Mouse (Mus musculus) heart, adult 9 months (tissue): ENCODE data around the gene Trpc4ap.
"Not testable (repeated sequence)": the region's sequence is repeated elsewhere in the genome, so short reads cannot be mapped to it uniquely, and the experiment has no call there.

Experiments used
- DNase-seq, 2 experiments: peaks; one replicate each; pipeline ENCODE4 v3.0.0; 2022; ENCODE audit warnings: low spot score in 2 of 2

Gene Trpc4ap

GRCm38 (mm10) chr2:155691723-155692493, at the start of gene Trpc4ap:
TSS of gene Trpc4ap (minus strand) at chr2:155692384.
- DNase-seq: peak; percentile 95 to 97

DNA sequence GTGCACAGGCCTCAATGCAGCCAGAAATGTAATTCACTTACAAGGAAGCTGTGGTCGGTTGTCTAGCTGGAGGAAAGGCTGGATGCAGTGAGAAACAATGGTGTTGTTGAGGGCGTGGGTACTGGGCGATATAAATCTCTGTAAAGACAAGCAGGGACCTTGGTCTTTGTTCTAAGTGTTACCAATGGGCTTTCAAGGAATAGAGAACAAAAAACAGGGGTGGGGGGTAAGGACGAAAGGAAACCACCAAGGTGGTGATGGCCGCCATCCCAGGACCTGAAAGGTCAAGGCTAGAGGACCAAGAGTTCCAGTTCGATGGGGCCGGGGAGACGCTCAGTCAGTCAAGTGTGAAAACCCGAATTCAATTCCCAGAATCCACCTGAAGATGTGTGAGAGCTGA, 45.6 kb upstream of the Trpc4ap start:
- no peak for DNase-seq

- DNase-seq: no peak
Observed at GRCm38 (mm10) chr2:155736936-155737335, 44.8 kb upstream of the Trpc4ap start.

- DNase-seq: not testable (repeated sequence)
Observed at GRCm38 (mm10) chr2:155735766-155736165, 43.6 kb upstream of the Trpc4ap start, which contains the start of gene Gm17581. TSS of gene Gm17581 (minus strand) at chr2:155735866.

GRCm38 (mm10) chr2:155735080-155735479, 42.9 kb upstream of the Trpc4ap start:
- peak; percentile 35 to 43 for DNase-seq

DNA sequence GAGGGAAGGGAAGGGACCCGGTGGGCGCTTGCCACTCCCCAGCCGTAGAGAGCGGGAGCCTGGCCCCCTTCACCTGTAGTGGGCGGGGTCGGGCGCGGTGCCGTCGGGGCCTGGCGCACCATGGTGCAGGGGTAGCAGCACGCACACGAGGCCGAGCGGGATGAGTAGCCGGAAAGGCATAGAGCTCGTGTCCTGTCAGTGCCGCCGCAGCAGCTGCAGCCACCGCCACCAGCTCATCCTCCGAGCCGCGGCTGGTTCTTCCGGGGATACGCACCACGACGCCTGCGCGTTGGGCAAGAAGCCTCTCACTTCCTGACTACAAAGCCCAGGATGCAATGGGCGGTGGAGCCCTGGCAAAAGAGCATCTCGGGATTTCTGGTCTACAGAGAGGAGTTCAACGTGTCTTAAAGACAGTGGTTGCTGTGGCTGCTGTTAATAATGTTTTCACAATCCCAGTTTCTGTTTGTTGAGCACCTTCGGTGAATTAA, 37.0 kb upstream of the Trpc4ap start, which contains the start of gene Edem2:
Gene Edem2 (minus strand): TSS at position 318 of the 488 bp plus-strand sequence.
- peak; percentile 92 to 93 for DNase-seq

DNA sequence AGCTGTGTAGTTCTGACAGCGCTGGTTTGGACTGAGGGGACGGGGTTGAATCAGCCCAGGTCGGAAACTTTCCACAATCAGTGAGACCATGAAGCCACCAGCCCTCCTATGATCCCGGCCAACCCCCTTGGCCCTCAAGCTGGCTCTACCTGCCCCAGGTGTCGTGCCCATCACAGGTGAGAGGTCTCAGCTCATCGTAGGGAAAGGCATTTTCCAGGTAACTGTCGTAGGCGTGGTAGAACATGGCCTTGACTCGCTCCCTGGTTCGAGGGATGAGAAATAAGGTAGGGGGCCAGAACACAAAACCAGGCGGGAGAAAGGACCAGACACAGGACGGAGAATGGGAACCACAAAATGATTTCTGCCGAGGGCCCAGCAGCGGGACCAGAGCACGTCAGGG, 36.6 kb upstream of the Trpc4ap start:
- no peak for DNase-seq

DNA sequence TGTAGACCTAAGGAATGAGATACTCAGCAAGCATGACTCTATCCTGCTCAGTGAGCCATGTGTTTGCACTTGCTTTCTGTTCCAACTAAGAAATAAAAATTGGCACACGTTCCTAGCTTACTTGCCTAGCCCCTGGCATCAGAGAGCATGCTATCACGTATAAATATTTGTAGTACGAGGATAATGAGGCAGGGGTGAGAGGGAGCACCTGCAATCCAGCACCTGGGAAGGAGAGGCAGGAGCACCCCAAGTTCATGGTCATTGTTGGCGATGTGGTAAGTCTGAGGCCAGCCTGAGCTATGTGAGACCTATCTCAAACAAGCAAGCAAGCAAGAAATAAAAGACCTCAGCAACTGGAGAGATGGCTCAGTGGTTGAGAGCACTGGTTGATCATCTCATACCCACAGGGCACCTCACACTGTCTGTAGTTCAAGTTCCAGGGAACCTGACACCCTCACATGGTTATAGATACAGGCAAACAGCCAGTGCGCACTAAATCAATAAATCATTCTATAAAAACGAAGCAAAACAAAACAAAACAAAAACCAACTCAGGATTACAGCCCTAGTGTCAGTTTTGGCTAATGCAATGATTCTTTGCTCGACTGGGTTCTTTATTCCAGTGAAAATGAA, 35.7 kb upstream of the Trpc4ap start:
- DNase-seq: no peak

DNA sequence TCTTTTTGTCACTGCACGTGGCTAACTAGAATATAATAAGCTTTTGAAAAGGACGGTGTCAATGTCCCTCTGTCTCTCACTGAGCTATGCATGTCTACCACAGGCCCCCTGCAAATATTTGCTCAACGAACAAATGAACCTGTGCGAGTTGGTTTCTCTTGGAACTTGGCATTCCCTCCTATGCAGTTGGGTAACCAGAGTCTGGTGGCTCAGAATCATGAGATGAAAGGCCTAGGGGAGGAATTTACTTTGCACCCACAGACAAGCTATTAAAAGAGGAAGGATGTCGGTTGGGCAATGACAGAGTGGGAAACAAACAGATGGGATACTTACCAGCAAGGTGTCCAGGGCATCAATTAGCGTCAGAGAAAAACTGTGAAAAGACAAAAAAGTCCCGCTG, 34.1 kb upstream of the Trpc4ap start:
- DNase-seq: no peak

DNA sequence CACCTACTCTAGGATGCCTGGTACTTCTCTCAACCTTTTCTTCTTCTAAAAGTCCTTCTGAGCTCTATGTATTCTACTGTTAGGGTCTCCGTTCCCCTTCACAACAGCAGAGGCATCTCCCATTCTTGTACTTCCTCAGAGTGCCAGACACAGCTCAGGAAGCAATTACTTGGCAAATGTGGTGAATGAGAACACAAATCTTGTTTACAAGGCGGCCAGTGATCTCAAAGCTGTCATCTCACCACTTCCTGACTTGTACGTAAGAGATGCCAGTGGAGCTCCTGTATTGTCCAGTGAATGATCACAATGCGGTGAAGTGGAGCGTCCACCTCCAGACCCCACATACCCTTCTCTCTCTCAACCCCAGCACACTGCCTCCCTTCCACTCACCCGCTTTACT, 32.3 kb upstream of the Trpc4ap start:
- DNase-seq: no peak

- no peak for DNase-seq
Observed at GRCm38 (mm10) chr2:155724036-155724435, 31.9 kb upstream of the Trpc4ap start.

GRCm38 (mm10) chr2:155720585-155720984, 28.4 kb upstream of the Trpc4ap start:
- DNase-seq: no peak

- DNase-seq: peak; percentile 57 to 61
Observed at GRCm38 (mm10) chr2:155717082-155717990, 25.2 kb upstream of the Trpc4ap start.

- DNase-seq: no peak
Observed at GRCm38 (mm10) chr2:155710557-155710956, 18.4 kb upstream of the Trpc4ap start.

DNA sequence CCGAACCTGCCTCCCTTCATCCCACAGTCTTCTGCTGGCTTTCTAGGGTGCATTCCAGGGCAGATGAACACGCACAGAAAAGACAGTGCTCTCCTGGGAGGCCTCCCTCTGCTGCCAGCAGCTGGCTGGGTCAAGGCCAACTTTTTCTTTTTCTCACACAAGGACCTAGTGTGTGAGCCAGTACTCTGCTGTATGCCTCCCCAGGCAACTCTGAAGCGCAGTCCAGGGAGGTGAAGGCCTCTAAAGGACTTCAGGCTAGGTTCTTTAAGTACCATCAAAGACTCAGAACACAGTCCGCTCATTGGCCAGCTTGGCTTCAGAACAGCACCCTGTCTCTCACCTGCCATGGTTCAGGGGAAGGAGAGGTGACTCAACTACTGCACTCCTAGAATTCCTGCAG, 15.1 kb upstream of the Trpc4ap start:
- peak; percentile 49 to 67 for DNase-seq

DNA sequence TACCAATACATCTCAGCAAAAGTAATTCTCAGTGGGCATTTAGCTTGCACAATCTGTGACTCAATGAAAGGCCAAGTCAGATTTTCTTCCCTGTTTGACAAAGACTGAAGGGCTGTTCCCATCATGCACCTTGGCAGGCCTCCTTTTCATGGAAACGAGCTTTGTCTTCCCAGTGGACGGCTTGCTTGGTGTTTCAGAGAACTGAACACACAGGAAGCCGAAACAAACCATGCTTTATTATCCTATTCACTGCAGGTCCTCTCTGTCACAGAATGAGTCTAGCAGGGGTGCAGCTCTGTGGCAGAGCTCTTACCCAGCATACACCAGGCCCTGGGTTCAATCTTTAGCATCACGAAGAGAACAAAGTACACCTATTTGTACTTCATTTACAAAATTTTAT, 11.4 kb upstream of the Trpc4ap start:
- no peak for DNase-seq

DNA sequence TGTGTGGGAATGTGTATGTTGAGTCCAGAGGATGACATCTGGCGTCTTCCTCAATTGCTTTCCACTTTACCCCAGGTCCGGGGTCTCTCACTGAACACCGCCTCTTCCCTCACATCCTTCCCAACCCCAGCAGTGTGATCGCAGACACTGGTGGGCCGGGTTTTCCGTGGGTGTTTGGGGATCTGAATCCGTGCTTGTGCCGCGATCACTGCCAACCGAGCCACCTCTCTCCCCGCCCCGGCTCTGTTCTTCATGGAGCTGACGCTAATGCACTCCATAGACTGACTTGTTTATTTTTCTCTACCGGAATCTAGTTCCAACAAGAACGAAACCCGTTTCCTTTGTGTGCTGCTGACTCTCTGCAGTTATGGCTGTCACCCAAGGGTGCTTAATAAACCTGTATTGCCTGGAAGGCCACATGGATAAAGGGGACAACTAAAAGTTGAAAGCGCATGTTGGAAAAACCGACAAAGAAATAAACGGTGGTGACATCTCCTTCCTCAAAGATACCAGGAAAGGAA, 9.3 kb upstream of the Trpc4ap start:
- DNase-seq: no peak

DNA sequence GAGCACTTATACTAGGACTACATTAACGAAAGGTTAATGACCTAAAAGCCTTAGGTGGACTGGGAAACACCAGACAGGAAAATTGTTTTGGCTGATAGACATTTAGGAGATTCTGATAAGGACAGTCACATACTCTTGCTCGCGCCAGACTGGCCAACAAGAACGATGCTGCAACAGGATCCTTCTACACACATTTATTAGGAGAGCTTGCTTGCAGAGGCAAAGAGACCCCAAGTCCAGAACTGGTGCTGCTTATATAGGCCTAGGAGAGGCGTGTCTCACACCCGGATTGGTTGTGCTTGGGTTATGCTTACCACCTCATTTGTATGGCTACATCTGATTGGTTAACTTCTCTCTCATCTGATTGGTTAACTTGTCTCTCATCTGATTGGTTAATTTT, 6.3 kb upstream of the Trpc4ap start:
- not testable (repeated sequence) for DNase-seq

DNA sequence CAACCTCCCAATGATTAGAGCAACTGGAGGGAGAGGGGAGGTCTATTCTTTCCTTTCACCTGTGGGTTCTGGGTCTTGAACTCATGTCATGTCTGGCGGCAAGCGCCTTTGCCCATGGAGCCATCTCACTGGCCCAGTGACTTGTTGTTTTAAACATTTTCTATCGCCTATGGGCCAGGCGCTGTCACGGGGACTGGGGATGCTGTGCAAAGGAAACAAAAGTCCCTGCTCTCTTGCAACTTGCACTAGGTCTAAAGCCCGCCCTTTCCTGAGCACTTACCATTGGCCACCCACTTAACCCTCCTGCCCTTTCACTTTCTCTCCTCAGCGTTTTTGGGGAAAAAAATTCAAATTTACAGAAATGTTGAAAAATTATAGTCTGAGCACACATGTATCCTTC, 4.7 kb upstream of the Trpc4ap start:
- DNase-seq: no peak

DNA sequence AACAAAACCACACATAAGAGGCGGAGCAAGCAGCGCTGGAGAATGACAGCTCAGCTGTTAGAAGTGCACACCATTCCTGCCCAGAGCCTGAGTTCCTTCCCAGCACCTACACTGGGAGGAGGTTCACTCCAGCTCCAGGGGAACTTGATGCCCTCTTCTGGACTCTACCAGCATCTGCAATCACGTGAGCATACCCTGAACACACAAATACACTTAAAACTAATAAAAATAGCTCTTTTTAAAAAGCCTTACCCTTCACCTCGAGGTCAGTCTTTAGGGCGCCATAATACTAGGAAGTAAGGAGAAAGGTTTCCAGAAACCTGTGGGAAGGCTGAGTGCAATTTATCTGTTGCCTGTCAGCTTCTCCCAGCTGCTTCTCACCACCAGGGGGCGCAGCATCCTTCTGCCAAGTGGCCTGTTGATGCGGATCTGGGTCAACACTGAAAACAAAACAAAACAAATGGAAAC, 3.9 kb upstream of the Trpc4ap start:
- DNase-seq: peak; percentile 54 to 85

- no peak for DNase-seq
Observed at GRCm38 (mm10) chr2:155695316-155695715, 3.1 kb upstream of the Trpc4ap start.

- no peak for DNase-seq
Observed at GRCm38 (mm10) chr2:155694564-155694963, 2.4 kb upstream of the Trpc4ap start.
